ENCODE assay signal across 8 mouse cellular contexts in the genomic region with DNA sequence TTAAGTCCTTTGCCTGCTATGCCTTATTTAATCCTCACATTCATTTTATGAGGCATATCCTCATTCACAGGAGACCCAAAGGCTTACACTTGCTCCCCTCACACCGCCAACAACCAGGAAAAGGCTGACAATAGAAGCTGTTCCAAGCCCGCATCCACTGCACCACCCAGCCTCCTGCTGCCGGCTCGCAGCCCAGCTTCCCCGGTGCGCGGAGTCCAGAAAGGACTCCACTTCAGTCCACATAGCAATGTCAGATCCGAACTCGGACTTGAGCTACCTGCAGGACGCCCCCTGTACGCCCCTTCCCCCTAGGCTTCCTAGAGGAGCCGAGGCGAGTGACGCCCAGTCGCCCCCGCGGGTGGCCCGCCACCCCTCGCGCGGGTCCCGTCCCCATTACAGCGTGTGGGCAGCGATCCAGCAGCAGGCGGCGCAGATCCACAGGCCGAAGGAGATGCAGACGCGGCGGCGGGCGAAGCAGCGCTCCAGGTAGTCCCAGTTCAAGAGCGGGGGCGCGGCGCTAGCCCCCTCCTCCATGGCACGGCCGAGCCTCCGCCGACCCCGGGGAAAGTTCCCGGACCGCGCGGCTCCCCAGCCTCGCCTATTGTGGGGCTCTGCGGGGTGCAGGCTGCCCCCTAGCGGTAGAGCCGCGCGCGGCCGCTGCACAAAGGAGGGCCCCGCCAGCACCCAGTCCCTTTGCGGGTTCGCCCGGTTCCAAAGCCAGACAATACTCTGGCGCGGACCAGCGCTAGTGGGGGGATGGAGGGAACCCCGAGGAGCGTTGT. TPM values are rescaled to one million over a fixed set of nuclear protein-coding genes. Genes with fewer than 3 reads are reported as not detected.
DNase-seq lines count a peak whose midpoint lies in the region; ATAC-seq and TF ChIP-seq lines count a peak whose summit lies in the region.

No protein-coding gene starts in this region.

- peak; percentile 82 for ATAC-seq in Patski
- ATAC-seq in hindbrain, embryonic 12.5 days (ENCODE audit: low FRiP score): peak; percentile 92
- peak; percentile 80 for ATAC-seq in lung, postnatal 0 days

- H3K9ac ChIP-seq in hindbrain, embryonic 12.5 days: peak overlapping the region; percentile 89
- peak overlapping the region; percentile 83 for H3K9ac ChIP-seq in lung, postnatal 0 days (replicated peaks; ENCODE audit: low read depth)

- H3K4me3 ChIP-seq in hindbrain, embryonic 12.5 days: peak overlapping the region; percentile 79
- H3K4me3 ChIP-seq in lung, postnatal 0 days (ENCODE audit: low read depth, low read length): peak overlapping the region; percentile 75

- peaks cover 20% of the 10 kb centered on the region for H3K36me3 ChIP-seq in hindbrain, embryonic 12.5 days
- H3K36me3 ChIP-seq in lung, postnatal 0 days (ENCODE audit: insufficient read depth, low read length): no peaks in the 10 kb centered on the region

- H3K4me2 ChIP-seq in hindbrain, embryonic 12.5 days (replicated peaks): peak overlapping the region; percentile 65
- peak overlapping the region; percentile 97 for H3K4me2 ChIP-seq in lung, postnatal 0 days (replicated peaks; ENCODE audit: low read depth, low read length)

- POLR2A ChIA-PET in Patski (lab: Charles Lee): interaction anchor here (0.7 kb wide), 1 partner anchor 9 kb away, joined by 3 read pairs; no protein-coding TSS in a partner anchor

- TF ChIP-seq EP300 in lung, postnatal 0 days (IDR thresholded peaks at IDR 0.05): no peak

- CTCF ChIA-PET in Patski (lab: Charles Lee): no interaction called here

- no peak for DNase-seq in Patski (ENCODE audit: low read depth, low spot score)
- DNase-seq in cerebellum, postnatal 10 days: peak; percentile 87 to 88
- peak; percentile 63 to 76 for DNase-seq in frontal cortex, postnatal 14 days (ENCODE audit: low spot score in 2 of 2)
- peak; percentile 86 to 91 for DNase-seq in layer of hippocampus, postnatal 10 days (ENCODE audit: low spot score in 2 of 2)
- DNase-seq in lung, postnatal 0 days (ENCODE audit: low spot score): peak; percentile 76
- peak; percentile 79 for DNase-seq in ovary, postnatal 10 days (ENCODE audit: low spot score)
- DNase-seq in thymus, postnatal 10 days (ENCODE audit: low spot score in 2 of 2): peak; percentile 48 to 79

- under 1% methylated on average over 63 of the region's 63 CpGs for WGBS in hindbrain, embryonic 12.5 days
- under 1% methylated on average over 45 of the region's 63 CpGs for WGBS in lung, postnatal 0 days

- peaks cover 21% of the 10 kb centered on the region for H3K4me1 ChIP-seq in hindbrain, embryonic 12.5 days
- H3K4me1 ChIP-seq in lung, postnatal 0 days (ENCODE audit: insufficient read depth, low read depth, low read length): peaks cover 14% of the 10 kb centered on the region; the same call in 1 of the 2 replicates

- in situ Hi-C loops in Patski (cut with MboI; ENCODE audit: low pct_unique_long_range_greater_than_20kb): no loop called here

- peaks cover 5% of the 10 kb centered on the region; the same call in 1 of the 2 replicates for H3K9me3 ChIP-seq in hindbrain, embryonic 12.5 days (replicated peaks)
- no peaks in the 10 kb centered on the region for H3K9me3 ChIP-seq in lung, postnatal 0 days (ENCODE audit: low read length)

- TF ChIP-seq CTCF in Patski (IDR thresholded peaks at IDR 0.05): no peak
- peak; percentile 95 for TF ChIP-seq CTCF in lung, postnatal 0 days (IDR thresholded peaks at IDR 0.05)

- H3K27me3 ChIP-seq in Patski: no peaks in the 10 kb centered on the region
- 0 out of 2 replicates have a peak, but pooled peaks cover 4% of the 10 kb centered on the region for H3K27me3 ChIP-seq in hindbrain, embryonic 12.5 days
- H3K27me3 ChIP-seq in lung, postnatal 0 days (replicated peaks; ENCODE audit: insufficient read depth, low read length): no peaks in the 10 kb centered on the region

- H3K27ac ChIP-seq in hindbrain, embryonic 12.5 days: peak overlapping the region; percentile 81
- peak overlapping the region; percentile 32; the same call in 1 of the 2 replicates for H3K27ac ChIP-seq in lung, postnatal 0 days (ENCODE audit: low read length)

RNA-seq across cellular contexts. Expression of a gene that starts 0.5 kb away (rescaled TPM):
- 8.0 TPM for polyA plus RNA-seq in Patski (2021)
- 58.7 and 60.2 TPM in 2 replicates for polyA plus RNA-seq in hindbrain, embryonic 12.5 days (2016; fragmentation: Nextera tagmentation; extraction: Ambion mirVana)
- 10 to 100 TPM; 55.9 to 61.6 TPM for total RNA-seq in layer of hippocampus, postnatal 10 days (2021)
- 17.9 and 21.0 TPM in 2 replicates for polyA plus RNA-seq in lung, postnatal 0 days (2015; fragmentation: Nextera tagmentation; extraction: Ambion mirVana)

RNA-seq across cellular contexts. Expression of a gene that starts 37.2 kb away (rescaled TPM):
- 47.8 TPM for polyA plus RNA-seq in Patski (2021)
- polyA plus RNA-seq in hindbrain, embryonic 12.5 days (2016; fragmentation: Nextera tagmentation; extraction: Ambion mirVana): 69.4 and 75.7 TPM in 2 replicates
- total RNA-seq in layer of hippocampus, postnatal 10 days (2021): 10 to 100 TPM; 24.4 to 25.6 TPM
- 28.2 and 30.3 TPM in 2 replicates for polyA plus RNA-seq in lung, postnatal 0 days (2015; fragmentation: Nextera tagmentation; extraction: Ambion mirVana)

RNA-seq across cellular contexts. Expression of a gene that starts 49.4 kb away (rescaled TPM):
- 94.0 TPM for polyA plus RNA-seq in Patski (2021)
- polyA plus RNA-seq in hindbrain, embryonic 12.5 days (2016; fragmentation: Nextera tagmentation; extraction: Ambion mirVana): 17.5 and 17.6 TPM in 2 replicates
- total RNA-seq in layer of hippocampus, postnatal 10 days (2021): 10 to 100 TPM; 14.8 to 16.9 TPM
- 19.5 and 20.9 TPM in 2 replicates for polyA plus RNA-seq in lung, postnatal 0 days (2015; fragmentation: Nextera tagmentation; extraction: Ambion mirVana)
